8 mouse cellular contexts compared by ENCODE assay signal in the genomic region with DNA sequence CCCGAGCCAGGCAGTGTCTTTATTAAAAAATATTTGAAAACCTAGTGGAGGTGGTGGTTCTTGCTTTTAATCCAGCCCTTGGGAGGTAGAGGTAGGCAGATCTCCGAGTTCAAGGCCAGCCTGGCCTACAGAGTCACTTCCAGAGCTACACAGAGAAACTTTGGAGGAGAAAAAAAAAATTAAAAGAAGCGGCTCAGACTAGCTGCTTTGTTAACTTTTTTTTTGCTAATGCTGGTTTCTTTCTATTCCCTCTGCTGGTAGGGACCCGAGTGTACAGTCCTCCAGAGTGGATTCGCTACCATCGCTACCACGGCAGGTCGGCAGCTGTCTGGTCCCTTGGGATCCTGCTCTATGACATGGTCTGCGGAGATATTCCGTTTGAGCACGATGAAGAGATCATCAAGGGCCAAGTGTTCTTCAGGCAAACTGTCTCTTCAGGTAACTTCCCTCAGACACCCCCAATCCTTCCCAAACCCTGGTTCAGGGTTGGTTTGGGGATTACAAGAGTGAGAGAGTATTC. TPM values are rescaled to one million over a fixed set of nuclear protein-coding genes. Genes with fewer than 3 reads are reported as not detected.
A peak's percentile ranks its signal among the peaks of the same experiment; 100 is the strongest.
DNase-seq lines count a peak whose midpoint lies in the region; ATAC-seq and TF ChIP-seq lines count a peak whose summit lies in the region.

No protein-coding gene starts in this region.

- H3K4me2 ChIP-seq in lung, postnatal 0 days (replicated peaks; ENCODE audit: low read depth, low read length), result peak overlapping the region; percentile 84
- peak overlapping the region; percentile 89 for H3K4me2 ChIP-seq in intestine, postnatal 0 days (replicated peaks; ENCODE audit: low read depth)

- DNase-seq in lung, postnatal 0 days (ENCODE audit: low spot score), result no peak
- DNase-seq in lung, adult 18-20 months, result no peak
- DNase-seq in naive thymus-derived CD4-positive, alpha-beta T cell, adult 2 months (ENCODE audit: low read depth), result peak; percentile 51
- DNase-seq in adipocyte (ENCODE audit: low spot score), result no peak
- no peak for DNase-seq in adrenal gland, postnatal 10 days

- TF ChIP-seq CTCF in lung, postnatal 0 days (IDR thresholded peaks at IDR 0.05), result no peak
- TF ChIP-seq CTCF in intestine, postnatal 0 days (IDR thresholded peaks at IDR 0.05; ENCODE audit: low read depth), result no peak

- H3K4me1 ChIP-seq in erythroblast, embryonic 14.5 days (ENCODE audit: control insufficient read depth), result peaks cover 62% of the 10 kb centered on the region
- no peaks in the 10 kb centered on the region; the same call in 1 of the 2 replicates for H3K4me1 ChIP-seq in lung, postnatal 0 days (ENCODE audit: insufficient read depth, low read depth, low read length)
- H3K4me1 ChIP-seq in intestine, postnatal 0 days (replicated peaks; ENCODE audit: control insufficient read depth, insufficient read depth, low read length), result peaks cover 14% of the 10 kb centered on the region; the same call in 1 of the 2 replicates

- H3K36me3 ChIP-seq in erythroblast, embryonic 14.5 days (ENCODE audit: control insufficient read depth), result peaks cover 73% of the 10 kb centered on the region
- peaks cover 11% of the 10 kb centered on the region; the same call in 1 of the 2 replicates for H3K36me3 ChIP-seq in lung, postnatal 0 days (ENCODE audit: insufficient read depth, low read length)
- peaks cover 19% of the 10 kb centered on the region for H3K36me3 ChIP-seq in intestine, postnatal 0 days (ENCODE audit: control insufficient read depth, insufficient read depth)

- H3K9me3 ChIP-seq in erythroblast, embryonic 14.5 days (ENCODE audit: control insufficient read depth, low read length), result peaks cover 2% of the 10 kb centered on the region; the same call in 1 of the 2 replicates
- H3K9me3 ChIP-seq in lung, postnatal 0 days (ENCODE audit: low read length), result no peaks in the 10 kb centered on the region
- H3K9me3 ChIP-seq in intestine, postnatal 0 days (ENCODE audit: control insufficient read depth), result no peaks in the 10 kb centered on the region

- H3K9ac ChIP-seq in lung, postnatal 0 days (replicated peaks; ENCODE audit: low read depth), result 0 out of 2 replicates have a peak overlapping the region, but pooled peaks have one; percentile 6
- no peak overlapping the region for H3K9ac ChIP-seq in intestine, postnatal 0 days (ENCODE audit: low read depth, low read length)

- 68% methylated on average over 11 of the region's 11 CpGs for WGBS in lung, postnatal 0 days
- WGBS in intestine, postnatal 0 days, result 78% methylated on average over 11 of the region's 11 CpGs

- peak overlapping the region; percentile 79 for H3K4me3 ChIP-seq in erythroblast, embryonic 14.5 days (replicated peaks)
- H3K4me3 ChIP-seq in lung, postnatal 0 days (ENCODE audit: low read depth, low read length), result peak overlapping the region; percentile 90; the same call in 1 of the 2 replicates
- H3K4me3 ChIP-seq in intestine, postnatal 0 days (ENCODE audit: low read depth, low read length), result peak overlapping the region; percentile 96

- no peak for TF ChIP-seq EP300 in lung, postnatal 0 days (IDR thresholded peaks at IDR 0.05)

- H3K27me3 ChIP-seq in erythroblast, embryonic 14.5 days (ENCODE audit: control insufficient read depth), result no peaks in the 10 kb centered on the region
- no peaks in the 10 kb centered on the region for H3K27me3 ChIP-seq in lung, postnatal 0 days (replicated peaks; ENCODE audit: insufficient read depth, low read length)
- H3K27me3 ChIP-seq in intestine, postnatal 0 days (replicated peaks; ENCODE audit: control insufficient read depth, insufficient read depth, low read length), result no peaks in the 10 kb centered on the region

- no peak for ATAC-seq in erythroblast, adult 5-6 weeks (replicated peaks; ENCODE audit: low FRiP score, poor library complexity, severe bottlenecking)
- no peak for ATAC-seq in lung, postnatal 0 days
- ATAC-seq in intestine, postnatal 0 days, result no peak

- peak overlapping the region; percentile 95 for H3K27ac ChIP-seq in lung, postnatal 0 days (ENCODE audit: low read length)
- H3K27ac ChIP-seq in intestine, postnatal 0 days (ENCODE audit: low read depth, low read length), result no peak overlapping the region

RNA-seq across cellular contexts. Expression of a gene that starts 3.0 kb away (rescaled TPM):
- 72.6 and 76.6 TPM in 2 replicates for polyA plus RNA-seq in erythroblast, embryonic 14.5 days (2012)
- 342 and 357 TPM in 2 replicates for total RNA-seq in erythroblast, adult 5-6 weeks (2015; ENCODE audit: low replicate concordance)
- 725 and 933 TPM in 2 replicates for total RNA-seq in erythroblast, adult 5-6 weeks (2017; ENCODE audit: low replicate concordance)
- polyA plus RNA-seq in lung, postnatal 0 days (2015; fragmentation: Nextera tagmentation; extraction: Ambion mirVana), result 30.0 and 49.5 TPM in 2 replicates
- polyA plus RNA-seq in intestine, postnatal 0 days (2015; fragmentation: Nextera tagmentation; extraction: Ambion mirVana), result 16.8 and 18.9 TPM in 2 replicates
- total RNA-seq in adrenal gland, postnatal 10 days (2021), result 100 to 1,000 TPM in 1 of 2 experiments, 10 to 100 TPM in 1; 73.4 to 104 TPM

RNA-seq across cellular contexts. Expression of a gene that starts 55.9 kb away (rescaled TPM):
- not detected in 2 replicates for polyA plus RNA-seq in erythroblast, embryonic 14.5 days (2012)
- total RNA-seq in erythroblast, adult 5-6 weeks (2015; ENCODE audit: low replicate concordance), result 2.9 TPM in 1 of 2 replicates, not detected in the other
- total RNA-seq in erythroblast, adult 5-6 weeks (2017; ENCODE audit: low replicate concordance), result not detected in 2 replicates
- polyA plus RNA-seq in lung, postnatal 0 days (2015; fragmentation: Nextera tagmentation; extraction: Ambion mirVana), result not detected in 2 replicates
- not detected in 2 replicates for polyA plus RNA-seq in intestine, postnatal 0 days (2015; fragmentation: Nextera tagmentation; extraction: Ambion mirVana)
- total RNA-seq in adrenal gland, postnatal 10 days (2021), result not detected

RNA-seq across cellular contexts. Expression of a gene that starts 56.1 kb away (rescaled TPM):
- polyA plus RNA-seq in erythroblast, embryonic 14.5 days (2012), result 0.99 and 1.1 TPM in 2 replicates
- 3.7 and 4.4 TPM in 2 replicates for total RNA-seq in erythroblast, adult 5-6 weeks (2015; ENCODE audit: low replicate concordance)
- 0.51 and 1.3 TPM in 2 replicates for total RNA-seq in erythroblast, adult 5-6 weeks (2017; ENCODE audit: low replicate concordance)
- 5.9 and 6.7 TPM in 2 replicates for polyA plus RNA-seq in lung, postnatal 0 days (2015; fragmentation: Nextera tagmentation; extraction: Ambion mirVana)
- 8.6 TPM in 2 replicates for polyA plus RNA-seq in intestine, postnatal 0 days (2015; fragmentation: Nextera tagmentation; extraction: Ambion mirVana)
- 10 to 100 TPM; 19.7 to 20.3 TPM for total RNA-seq in adrenal gland, postnatal 10 days (2021)

RNA-seq across cellular contexts. Expression of a gene that starts 58.7 kb away (rescaled TPM):
- not detected in 2 replicates for polyA plus RNA-seq in erythroblast, embryonic 14.5 days (2012)
- not detected in 2 replicates for total RNA-seq in erythroblast, adult 5-6 weeks (2015; ENCODE audit: low replicate concordance)
- total RNA-seq in erythroblast, adult 5-6 weeks (2017; ENCODE audit: low replicate concordance), result not detected in 2 replicates
- 0.31 and 0.76 TPM in 2 replicates for polyA plus RNA-seq in lung, postnatal 0 days (2015; fragmentation: Nextera tagmentation; extraction: Ambion mirVana)
- 0.16 TPM in 1 of 2 replicates, not detected in the other for polyA plus RNA-seq in intestine, postnatal 0 days (2015; fragmentation: Nextera tagmentation; extraction: Ambion mirVana)
- total RNA-seq in adrenal gland, postnatal 10 days (2021), result not detected
